Mouse (Mus musculus) heart, postnatal 0 days (tissue): ENCODE data around the gene St3gal5. TPM values are rescaled to one million over a fixed set of nuclear protein-coding genes. Genes with fewer than 3 reads are reported as not detected.

Experiments
- ATAC-seq: fragments of 200-750 bp; cut with Nextera tagmentation; 2 replicates; pipeline ENCODE4 v1.8.0; 2017; ENCODE audit warnings: low read depth, moderate number of reproducible peaks, moderate library complexity; ENCODE audit not compliant: insufficient read depth
- DNase-seq: peaks from one replicate; pipeline ENCODE4 v3.0.0-alpha.2; 2016; ENCODE audit warnings: low spot score
- H3K27ac ChIP-seq: fragments of 300-500 bp; sonication (generic); 2 replicates; pipeline ENCODE4 v1.5.1; 2014; ENCODE audit warnings: low read depth, mild to moderate bottlenecking
- H3K27me3 ChIP-seq: fragments of 300-500 bp; sonication (generic); 2 replicates; pipeline ENCODE4 v1.6.1; 2014; ENCODE audit warnings: low read length, mixed read lengths; ENCODE audit not compliant: control insufficient read depth, insufficient read depth
- H3K36me3 ChIP-seq: fragments of 300-500 bp; sonication (generic); replicated peaks from 2 replicates; pipeline ENCODE4 v1.6.1; 2014; ENCODE audit warnings: low read length, mixed read lengths; ENCODE audit not compliant: control insufficient read depth, insufficient read depth
- H3K4me1 ChIP-seq: fragments of 300-500 bp; sonication (generic); 2 replicates; pipeline ENCODE4 v1.6.1; 2014; ENCODE audit warnings: antibody characterized with exemption; ENCODE audit not compliant: control insufficient read depth, insufficient read depth
- H3K4me2 ChIP-seq: fragments of 300-500 bp; sonication (generic); 2 replicates; pipeline ENCODE4 v1.6.1; 2014; ENCODE audit warnings: low read depth, mild to moderate bottlenecking, low read length, moderate library complexity
- H3K4me3 ChIP-seq: fragments of 300-500 bp; sonication (generic); 2 replicates; pipeline ENCODE4 v1.5.1; 2014; ENCODE audit warnings: low read depth, low read length
- H3K9ac ChIP-seq: fragments of 300-500 bp; sonication (generic); replicated peaks from 2 replicates; pipeline ENCODE4 v1.6.1; 2014; ENCODE audit warnings: low read depth, low read length, mixed read lengths
- H3K9me3 ChIP-seq: fragments of 300-500 bp; sonication (generic); replicated peaks from 2 replicates; pipeline ENCODE4 v1.6.1; 2016; ENCODE audit warnings: low read length; ENCODE audit not compliant: control insufficient read depth
- CTCF ChIP-seq: IDR thresholded peaks from 2 replicates; pipeline ENCODE4 v1.5.1; 2016; ENCODE audit warnings: antibody characterized with exemption, control low read depth, low read depth
- EP300 ChIP-seq: IDR thresholded peaks from 2 replicates; pipeline ENCODE4 v1.6.1; 2016; ENCODE audit warnings: antibody characterized with exemption, low read depth
- WGBS: fragments of 180-500 bp; shearing (Covaris S2); extraction: QIAGEN DNeasy Blood & Tissue Kit; methylation state at CpG from one replicate; pipeline ENCODE4 v1.1.7; 2014; 5-methylcytosine and 5-hydroxymethylcytosine counted together
- polyA plus RNA-seq: library from polyadenylated mRNA; unstranded; fragments of >200 nt; fragmentation: Nextera tagmentation; extraction: Ambion mirVana; gene quantifications from 2 replicates; pipeline ENCODE4 v1.2.1, GENCODE M21; 2015
- total RNA-seq: library from RNA; depleted of rRNA; stranded (reverse); fragments of >200 nt; gene quantifications from 2 replicates; pipeline ENCODE4 v1.2.3, GENCODE M21; 2014; ENCODE audit warnings: low replicate concordance; rRNA removed

Gene St3gal5
- total and polyA plus RNA-seq, 2 experiments from 2014 or later: 6.3 to 25.3 TPM

DNA sequence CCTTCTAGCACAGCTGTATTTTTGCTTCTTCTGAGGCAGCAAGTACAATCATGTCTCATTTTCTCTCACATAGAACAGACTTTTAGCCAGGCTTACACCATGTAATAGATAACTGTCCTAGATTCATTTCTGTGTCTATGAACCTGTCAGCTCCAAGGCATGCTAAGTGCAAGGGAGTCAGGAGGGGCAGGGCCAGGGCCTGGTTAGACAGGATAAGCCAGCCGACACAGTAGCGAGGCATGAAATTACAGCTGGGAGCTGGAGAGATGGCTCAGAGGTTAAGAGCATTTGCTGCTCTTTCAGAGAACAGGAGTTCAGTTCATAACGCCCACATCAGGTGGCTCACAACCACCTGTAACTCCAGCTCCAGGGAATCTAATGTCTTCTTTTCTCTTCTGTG, 99.3 kb downstream of the St3gal5 start:
- 61% methylated on average over 3 of the region's 3 CpGs for WGBS
- Histone ChIP-seq H3K4me1 (peaks cover 17% of the 10 kb centered on the region; the same call in 1 of the 2 replicates), H3K9ac (no peak overlapping the region), H3K36me3 (no peaks in the 10 kb centered on the region), H3K9me3 (no peaks in the 10 kb centered on the region), H3K27me3 (no peaks in the 10 kb centered on the region), H3K27ac (0 out of 2 replicates have a peak overlapping the region, but pooled peaks have one; percentile 6), H3K4me3 (no peak overlapping the region), H3K4me2 (no peak overlapping the region)
- DNase-seq (no peak), ATAC-seq (no peak)
- TF ChIP-seq EP300 (no peak), CTCF (no peak)

DNA sequence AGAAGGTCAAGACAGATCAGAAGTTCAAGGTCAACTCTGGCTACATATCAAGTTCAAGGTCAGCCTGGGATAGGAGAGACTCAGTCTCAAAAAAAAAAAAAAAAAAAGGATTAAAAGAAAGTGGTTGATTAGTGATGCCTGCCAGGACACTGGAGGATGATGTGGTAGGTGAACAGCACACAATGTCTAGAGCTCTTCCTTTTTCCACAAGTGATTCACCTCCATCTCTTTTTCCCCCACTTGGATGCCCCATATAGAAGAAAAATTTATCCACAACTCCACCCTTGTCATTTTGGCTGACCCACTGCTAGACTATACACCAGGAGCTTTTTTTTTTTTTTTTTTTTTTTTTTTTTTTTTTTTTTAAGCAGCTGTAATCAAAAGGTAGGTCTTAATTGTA, 100.1 kb downstream of the St3gal5 start:
- Histone ChIP-seq H3K4me3 (no peak overlapping the region), H3K27ac (no peak overlapping the region), H3K4me1 (peaks cover 19% of the 10 kb centered on the region; the same call in 1 of the 2 replicates), H3K9ac (no peak overlapping the region), H3K9me3 (no peaks in the 10 kb centered on the region), H3K4me2 (no peak overlapping the region), H3K27me3 (no peaks in the 10 kb centered on the region), H3K36me3 (no peaks in the 10 kb centered on the region)
- DNase-seq (no peak), ATAC-seq (no peak)
- TF ChIP-seq EP300: no peak

DNA sequence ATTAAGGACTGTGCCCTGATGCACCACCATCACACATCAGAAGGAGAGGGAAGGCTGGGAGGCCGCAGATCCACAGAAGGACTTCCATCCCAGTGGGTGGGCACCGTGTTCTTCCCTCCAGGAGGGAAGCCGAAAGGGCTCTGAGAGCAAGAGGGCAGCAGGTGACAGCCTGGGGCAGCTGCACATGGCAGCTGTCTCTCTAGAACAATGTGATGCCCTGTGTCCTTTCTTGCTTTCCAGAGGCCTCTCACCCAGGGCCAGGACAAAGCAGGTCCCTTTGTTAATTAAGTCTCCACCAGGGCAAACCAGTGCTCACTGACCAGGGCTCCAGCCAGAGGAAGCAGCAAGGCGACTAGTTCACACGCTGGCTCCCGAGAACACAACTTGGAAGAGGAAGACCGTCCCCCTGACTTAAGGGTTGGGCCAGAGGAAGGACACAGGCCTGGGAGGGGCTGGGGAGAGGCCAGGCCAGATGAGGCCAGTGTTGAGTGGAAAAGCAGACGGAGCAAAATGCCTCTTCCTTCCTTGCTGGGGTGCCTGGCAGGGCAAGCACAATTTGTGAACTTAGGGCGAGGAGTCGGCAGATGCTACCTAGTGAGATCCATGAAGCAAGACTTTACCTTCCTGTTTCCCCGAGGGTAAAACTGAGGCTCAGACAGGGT, 103.3 kb downstream of the St3gal5 start:
- no peak overlapping the region for H3K9ac ChIP-seq
- ATAC-seq: peak; percentile 51
- H3K36me3 ChIP-seq: peaks cover 21% of the 10 kb centered on the region
- WGBS: 53% methylated on average over 11 of the region's 11 CpGs
- H3K4me2 ChIP-seq: no peak overlapping the region
- peak overlapping the region; percentile 17 for H3K27ac ChIP-seq
- H3K4me1 ChIP-seq: peaks cover 31% of the 10 kb centered on the region
- no peak for DNase-seq
- TF ChIP-seq CTCF (no peak), EP300 (no peak)
- H3K27me3 ChIP-seq: no peaks in the 10 kb centered on the region
- H3K4me3 ChIP-seq: no peak overlapping the region
- H3K9me3 ChIP-seq: no peaks in the 10 kb centered on the region

DNA sequence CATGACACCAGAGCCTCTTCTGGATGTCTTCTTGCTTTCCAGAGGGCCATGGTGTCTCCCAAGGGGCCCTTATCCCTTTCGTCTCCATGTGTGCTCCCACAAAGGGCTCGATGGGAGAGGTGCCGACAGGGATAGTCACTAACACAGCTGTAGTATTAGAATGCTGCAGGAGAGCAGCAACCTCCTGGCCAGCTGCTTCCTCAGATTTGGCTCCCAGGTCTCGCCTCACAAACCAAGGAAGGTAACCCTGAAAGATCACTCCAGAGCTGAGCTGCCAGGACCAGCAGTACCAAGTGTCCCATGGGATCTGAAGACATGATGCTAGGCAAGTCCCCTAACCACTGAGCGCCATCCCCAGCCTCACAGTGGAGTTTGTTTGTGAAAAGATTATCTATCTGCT, 105.3 kb downstream of the St3gal5 start:
- Histone ChIP-seq H3K36me3 (peaks cover 32% of the 10 kb centered on the region), H3K9me3 (no peaks in the 10 kb centered on the region), H3K27ac (no peak overlapping the region), H3K27me3 (no peaks in the 10 kb centered on the region), H3K4me1 (peaks cover 31% of the 10 kb centered on the region), H3K4me2 (no peak overlapping the region), H3K9ac (no peak overlapping the region), H3K4me3 (no peak overlapping the region)
- 56% methylated on average over 5 of the region's 5 CpGs for WGBS
- DNase-seq (no peak), ATAC-seq (no peak)
- TF ChIP-seq CTCF (no peak), EP300 (no peak)

DNA sequence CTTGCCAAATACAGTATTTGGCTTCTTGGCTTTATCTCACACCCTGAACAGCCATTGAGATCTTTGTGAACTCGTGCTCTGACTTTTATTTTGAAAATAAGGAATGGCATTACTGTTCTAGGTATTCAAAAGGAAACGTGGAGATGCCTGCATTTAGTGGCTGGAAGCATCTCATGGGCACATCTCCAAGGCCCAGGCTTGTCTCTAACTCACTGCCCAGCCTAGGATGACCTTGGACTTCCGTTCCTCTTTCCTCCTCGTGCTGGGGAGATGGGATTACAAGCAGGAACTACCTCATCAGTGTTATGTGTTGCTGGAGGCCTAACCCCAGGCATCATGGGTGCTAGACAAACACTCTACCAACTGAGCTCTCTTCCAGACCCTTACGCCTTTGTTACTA, 105.9 kb downstream of the St3gal5 start:
- Histone ChIP-seq H3K4me3 (no peak overlapping the region), H3K36me3 (peaks cover 32% of the 10 kb centered on the region), H3K4me1 (peaks cover 29% of the 10 kb centered on the region), H3K9me3 (no peaks in the 10 kb centered on the region), H3K27me3 (no peaks in the 10 kb centered on the region), H3K27ac (no peak overlapping the region), H3K9ac (no peak overlapping the region), H3K4me2 (no peak overlapping the region)
- TF ChIP-seq EP300 (no peak), CTCF (no peak)
- 37% methylated on average over 5 of the region's 5 CpGs for WGBS
- DNase-seq: no peak
- ATAC-seq: no peak

Other genes with a start within 250 kb of the St3gal5 start
- 70.0 and 95.6 TPM in 2 replicates for gene Ptcd3, start 188.8 kb upstream of the St3gal5 start, total RNA-seq
- 78.4 and 84.8 TPM in 2 replicates for gene Ptcd3, start 188.8 kb upstream of the St3gal5 start, polyA plus RNA-seq
- 26.2 and 32.0 TPM in 2 replicates for gene Polr1a, start 188.5 kb upstream of the St3gal5 start, total RNA-seq
- gene Polr1a, start 188.5 kb upstream of the St3gal5 start, polyA plus RNA-seq: 15.3 and 17.8 TPM in 2 replicates
- gene Atoh8, start 138.0 kb downstream of the St3gal5 start, total RNA-seq: 4.5 and 14.7 TPM in 2 replicates
- gene Atoh8, start 138.0 kb downstream of the St3gal5 start, polyA plus RNA-seq: 7.1 and 8.6 TPM in 2 replicates
- 0.84 and 1.7 TPM in 2 replicates for gene Sftpb, start 207.0 kb downstream of the St3gal5 start, total RNA-seq
- 0.33 and 0.55 TPM in 2 replicates for gene Sftpb, start 207.0 kb downstream of the St3gal5 start, polyA plus RNA-seq
- 50.9 and 59.9 TPM in 2 replicates for gene Usp39, start 247.6 kb downstream of the St3gal5 start, total RNA-seq
- 15.8 and 16.9 TPM in 2 replicates for gene Usp39, start 247.6 kb downstream of the St3gal5 start, polyA plus RNA-seq
- gene 0610030E20Rik, start 249.7 kb downstream of the St3gal5 start, total RNA-seq: 7.3 and 12.0 TPM in 2 replicates
- gene 0610030E20Rik, start 249.7 kb downstream of the St3gal5 start, polyA plus RNA-seq: 11.9 and 12.9 TPM in 2 replicates